Mouse (Mus musculus): Measurements from ENCODE around the gene Eif1ad. TPM values are rescaled to one million over a fixed set of nuclear protein-coding genes. Genes with fewer than 3 reads are reported as not detected.

Gene Eif1ad
- total RNA-seq, 2 experiments from 2014 or later: 23.7 to 23.8 TPM

DNA sequence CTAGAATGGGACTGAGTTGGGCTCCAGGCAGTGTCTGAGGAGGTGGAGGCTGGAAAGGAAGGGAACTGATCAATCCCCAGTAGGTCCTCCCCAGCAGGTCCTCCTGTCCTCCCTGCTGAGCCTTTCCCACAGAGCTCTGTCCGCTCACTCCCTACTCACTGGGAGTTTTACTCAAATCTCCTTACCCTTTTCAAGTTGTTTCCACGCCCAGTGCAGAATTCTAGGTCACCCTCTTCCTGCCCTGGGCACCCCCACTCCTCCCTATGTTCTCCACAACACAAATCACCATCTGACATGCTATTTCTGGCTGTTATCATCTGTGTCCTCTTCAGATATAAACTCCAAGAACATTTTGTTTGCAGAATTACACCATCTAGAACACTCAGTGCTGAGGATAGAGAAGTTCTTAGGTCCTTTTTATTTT lies 48.0 kb downstream of the Eif1ad start:
- DNase-seq (ENCODE audit: low spot score in 2 of 2): no peak

GRCm38 (mm10) chr19:5418750-5419466 lies 52.4 kb downstream of the Eif1ad start:
- no peak for DNase-seq (ENCODE audit: low spot score in 2 of 2)

GRCm38 (mm10) chr19:5419630-5420029 lies 53.1 kb downstream of the Eif1ad start:
- no peak for DNase-seq (ENCODE audit: low spot score in 2 of 2)

GRCm38 (mm10) chr19:5420579-5420978 lies 54.0 kb downstream of the Eif1ad start:
- no peak for DNase-seq (ENCODE audit: low spot score in 2 of 2)

Other genes starting within 250 kb of the Eif1ad start
- gene Klc2, start 248.2 kb upstream of the Eif1ad start, total RNA-seq (2021): 10 to 100 TPM; 22.8 to 24.0 TPM
- gene Pacs1, start 93.6 kb upstream of the Eif1ad start, total RNA-seq (2021): 10 to 100 TPM; 19.0 to 20.4 TPM
- gene Sf3b2, start 71.3 kb upstream of the Eif1ad start, total RNA-seq (2021): 100 to 1,000 TPM; 114 to 120 TPM
- under 1 TPM; 0.18 to 0.22 TPM for gene Gal3st3, start 68.4 kb upstream of the Eif1ad start, total RNA-seq (2021)
- not detected for gene Catsper1, start 31.0 kb upstream of the Eif1ad start, total RNA-seq (2021)
- 1 to 10 TPM; 1.3 to 1.7 TPM for gene Cst6, start 17.2 kb upstream of the Eif1ad start, total RNA-seq (2021)
- gene Banf1, start 427 bp downstream of the Eif1ad start, total RNA-seq (2021): 100 to 1,000 TPM; 131 to 137 TPM
- gene Sart1, start 22.0 kb downstream of the Eif1ad start, total RNA-seq (2021): 10 to 100 TPM; 53.3 to 56.8 TPM
- gene Tsga10ip, start 35.8 kb downstream of the Eif1ad start, total RNA-seq (2021): not detected
- gene Drap1, start 58.2 kb downstream of the Eif1ad start, total RNA-seq (2021): 100 to 1,000 TPM; 344 to 358 TPM
- gene AI837181, start 58.4 kb downstream of the Eif1ad start, total RNA-seq (2021): 10 to 100 TPM; 52.0 to 55.7 TPM
- not detected for gene Fosl1, start 80.8 kb downstream of the Eif1ad start, total RNA-seq (2021)
- 1 to 10 TPM; 8.0 to 8.4 TPM for gene Ccdc85b, start 91.2 kb downstream of the Eif1ad start, total RNA-seq (2021)
- gene Fibp, start 93.9 kb downstream of the Eif1ad start, total RNA-seq (2021): 10 to 100 TPM; 62.3 to 71.1 TPM
- under 1 TPM in 1 of 2 experiments, not detected in 1; 0.16 TPM for gene Ctsw, start 101.8 kb downstream of the Eif1ad start, total RNA-seq (2021)
- gene Efemp2, start 107.2 kb downstream of the Eif1ad start, total RNA-seq (2021): 10 to 100 TPM; 57.2 to 68.1 TPM
- 10 to 100 TPM; 28.9 to 30.9 TPM for gene Mus81, start 121.7 kb downstream of the Eif1ad start, total RNA-seq (2021)
- gene Cfl1, start 123.7 kb downstream of the Eif1ad start, total RNA-seq (2021): 100 to 1,000 TPM; 557 to 593 TPM
- gene 1700020D05Rik, start 137.0 kb downstream of the Eif1ad start, total RNA-seq (2021): 1 to 10 TPM; 1.3 to 1.8 TPM
- 1 to 10 TPM; 8.4 to 9.3 TPM for gene Snx32, start 143.8 kb downstream of the Eif1ad start, total RNA-seq (2021)
- gene Ovol1, start 193.9 kb downstream of the Eif1ad start, total RNA-seq (2021): not detected
- 1 to 10 TPM; 3.1 to 3.2 TPM for gene Ap5b1, start 201.3 kb downstream of the Eif1ad start, total RNA-seq (2021)
- gene Rnaseh2c, start 235.1 kb downstream of the Eif1ad start, total RNA-seq (2021): 10 to 100 TPM; 55.2 to 67.2 TPM
- gene Kat5, start 243.5 kb downstream of the Eif1ad start, total RNA-seq (2021): 10 to 100 TPM; 50.1 to 54.4 TPM

All from gastrocnemius, postnatal 4 days (tissue).